Mouse (Mus musculus) adipocyte (in vitro differentiated cells): ENCODE measurements at regions not wholly inside any gene's neighbourhood (a gene's known extent, or its start where the extent isn't known, plus 50 kb on each side); places are given as distances from the start of the nearest gene placed in this dataset.
A peak's percentile ranks its signal among the peaks of the same experiment; 100 is the strongest.

ENCODE experiments used
- DNase-seq: peaks from one replicate; pipeline ENCODE4 v3.0.0-alpha.2; 2016; ENCODE audit warnings: low spot score

GRCm38 (mm10) chr9:89858005-89858404 lies 51.7 kb upstream of the Rasgrf1 start:
- no peak for DNase-seq

- no peak for DNase-seq
Observed at GRCm38 (mm10) chr9:89850491-89851282, 59.0 kb upstream of the Rasgrf1 start.

GRCm38 (mm10) chr9:89849947-89850346 lies 59.8 kb upstream of the Rasgrf1 start:
- DNase-seq = no peak

GRCm38 (mm10) chr9:89848571-89848970 lies 61.1 kb upstream of the Rasgrf1 start:
- DNase-seq = no peak

- no peak for DNase-seq
Observed at GRCm38 (mm10) chr9:89846973-89847372, 62.7 kb upstream of the Rasgrf1 start.

GRCm38 (mm10) chr9:89842776-89843089 lies 67.0 kb upstream of the Rasgrf1 start:
- DNase-seq = no peak

- DNase-seq = peak; percentile 74
Observed at GRCm38 (mm10) chr9:89841866-89842775, 67.6 kb upstream of the Rasgrf1 start.

- DNase-seq = no peak
Observed at GRCm38 (mm10) chr9:89841371-89841770, 68.3 kb upstream of the Rasgrf1 start.

GRCm38 (mm10) chr9:89836454-89837245 lies 73.1 kb upstream of the Rasgrf1 start:
- DNase-seq = no peak

- DNase-seq = peak; percentile 34
Observed at GRCm38 (mm10) chr9:89833596-89833995, 76.1 kb upstream of the Rasgrf1 start.

GRCm38 (mm10) chr9:89831855-89832254 lies 77.9 kb upstream of the Rasgrf1 start:
- DNase-seq = no peak

- no peak for DNase-seq
Observed at GRCm38 (mm10) chr9:89828156-89828555, 81.6 kb upstream of the Rasgrf1 start.

GRCm38 (mm10) chr9:89827564-89827963 lies 82.1 kb upstream of the Rasgrf1 start:
- no peak for DNase-seq

- DNase-seq = peak; percentile 87
Observed at GRCm38 (mm10) chr9:89826712-89827548, 82.8 kb upstream of the Rasgrf1 start.

GRCm38 (mm10) chr9:89821853-89822243 lies 83.6 kb upstream of the Ankrd34c start:
- DNase-seq = no peak

- DNase-seq = no peak
Observed at GRCm38 (mm10) chr9:89821109-89821852, 83.0 kb upstream of the Ankrd34c start.

- DNase-seq = no peak
Observed at GRCm38 (mm10) chr9:89813616-89814318, 75.5 kb upstream of the Ankrd34c start.

GRCm38 (mm10) chr9:89807381-89807780 lies 69.1 kb upstream of the Ankrd34c start:
- no peak for DNase-seq

- no peak for DNase-seq
Observed at GRCm38 (mm10) chr9:89802658-89803057, 64.4 kb upstream of the Ankrd34c start.

- DNase-seq = peak; percentile 67
Observed at GRCm38 (mm10) chr9:89793018-89793417, 54.7 kb upstream of the Ankrd34c start.
